Mouse (Mus musculus) E14TG2a.4 (cell line): ENCODE measurements at regions not wholly inside any gene's neighbourhood (a gene's known extent, or its start where the extent isn't known, plus 50 kb on each side); places are given as distances from the start of the nearest gene placed in this dataset.

Experiments
- CTCF ChIP-seq: conservative IDR thresholded peaks from 2 replicates; pipeline ENCODE4 v1.5.1; 2014; ENCODE audit warnings: low read length
- NANOG ChIP-seq: IDR thresholded peaks from 2 replicates; pipeline ENCODE4 v1.6.1; 2014; ENCODE audit warnings: borderline replicate concordance, low read length, mixed read lengths
- POU5F1 ChIP-seq: IDR thresholded peaks from 2 replicates; pipeline ENCODE4 v1.6.1; 2014; ENCODE audit warnings: low read length, borderline replicate concordance

GRCm38 (mm10) chrX:31775255-31775654 is 58.3 kb upstream of the Btbd35f25 start:
- TF ChIP-seq CTCF = no peak
- no peak for TF ChIP-seq NANOG
- no peak for TF ChIP-seq POU5F1
